Mouse (Mus musculus) CD4-positive helper T cell, adult 2 months (primary cell): Measurements from ENCODE around the gene Iba57.

Source experiments
- DNase-seq: peaks from one replicate; pipeline ENCODE4 v3.0.0-alpha.2; 2012; ENCODE audit warnings: low read depth, missing footprints, low spot score

Gene Iba57

DNA sequence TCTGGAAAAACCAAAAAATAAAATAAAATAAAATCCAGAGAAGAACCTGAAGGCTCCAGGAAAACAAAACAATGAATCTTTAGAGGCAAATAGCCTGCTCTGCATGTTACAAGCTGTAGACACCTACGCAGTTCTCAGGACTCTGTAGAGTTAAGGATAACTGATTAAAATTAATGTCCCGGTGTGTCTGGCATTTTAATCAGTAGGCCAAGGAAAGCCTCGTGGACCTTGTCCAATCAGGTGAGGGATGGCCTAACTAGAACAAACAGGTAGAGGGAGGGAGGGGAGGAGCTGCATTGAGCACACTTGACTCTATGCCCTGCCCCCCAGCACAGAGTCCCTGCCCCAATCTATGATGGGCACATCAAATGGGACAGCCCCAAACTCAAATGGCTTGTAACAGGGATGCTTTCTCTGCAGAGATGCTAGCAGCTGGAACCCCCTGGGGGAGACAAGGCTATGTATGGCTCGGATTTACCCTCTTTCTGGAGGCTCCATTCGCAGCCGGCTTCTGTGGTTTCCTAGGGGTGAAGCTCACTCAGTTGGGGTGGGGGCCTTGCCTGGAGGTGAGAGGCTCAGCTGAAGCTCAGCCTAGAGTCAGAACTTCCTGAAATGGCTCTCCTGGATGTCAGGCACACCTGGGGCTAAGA lies 10.8 kb upstream of the Iba57 start:
- no peak for DNase-seq

DNA sequence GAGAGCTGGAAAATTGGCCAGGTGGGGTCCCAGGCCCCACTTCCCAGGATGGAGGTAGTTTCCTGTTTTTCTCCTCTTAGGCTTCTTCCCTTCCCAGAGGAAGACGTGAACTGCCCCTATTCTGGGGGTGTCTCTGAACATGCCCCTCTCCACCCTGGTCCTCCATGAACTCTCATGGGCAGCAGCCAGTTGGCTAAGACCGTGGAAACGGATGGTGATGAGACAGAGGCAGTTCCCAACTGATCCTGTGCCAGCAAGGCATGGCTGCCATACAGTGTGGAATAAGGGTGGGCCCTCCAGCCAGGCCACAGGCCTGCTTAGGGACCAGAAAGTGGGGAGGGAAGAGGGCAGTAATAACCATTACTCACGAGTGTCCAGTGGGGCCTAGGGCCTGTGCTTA lies 7.0 kb upstream of the Iba57 start:
- DNase-seq: no peak

DNA sequence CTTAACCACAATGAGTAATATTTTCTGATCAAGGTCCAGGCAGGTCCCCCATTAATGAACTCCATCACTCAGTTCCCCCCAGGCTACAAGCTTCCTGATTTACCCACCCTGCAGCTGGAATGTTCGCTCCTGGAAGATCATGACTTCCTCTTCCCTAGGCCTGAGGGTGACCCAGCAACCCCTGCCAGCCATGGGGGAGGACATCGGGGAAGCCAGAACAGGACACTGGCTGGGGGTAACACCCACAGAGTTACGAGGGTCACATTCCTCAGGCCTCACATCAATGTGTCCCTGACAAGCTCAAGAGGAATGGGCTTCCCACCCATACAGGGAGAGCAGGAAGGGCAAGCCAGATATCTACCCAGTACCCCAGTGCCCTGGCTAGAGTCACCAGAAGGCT lies 6.3 kb upstream of the Iba57 start:
- DNase-seq: no peak

DNA sequence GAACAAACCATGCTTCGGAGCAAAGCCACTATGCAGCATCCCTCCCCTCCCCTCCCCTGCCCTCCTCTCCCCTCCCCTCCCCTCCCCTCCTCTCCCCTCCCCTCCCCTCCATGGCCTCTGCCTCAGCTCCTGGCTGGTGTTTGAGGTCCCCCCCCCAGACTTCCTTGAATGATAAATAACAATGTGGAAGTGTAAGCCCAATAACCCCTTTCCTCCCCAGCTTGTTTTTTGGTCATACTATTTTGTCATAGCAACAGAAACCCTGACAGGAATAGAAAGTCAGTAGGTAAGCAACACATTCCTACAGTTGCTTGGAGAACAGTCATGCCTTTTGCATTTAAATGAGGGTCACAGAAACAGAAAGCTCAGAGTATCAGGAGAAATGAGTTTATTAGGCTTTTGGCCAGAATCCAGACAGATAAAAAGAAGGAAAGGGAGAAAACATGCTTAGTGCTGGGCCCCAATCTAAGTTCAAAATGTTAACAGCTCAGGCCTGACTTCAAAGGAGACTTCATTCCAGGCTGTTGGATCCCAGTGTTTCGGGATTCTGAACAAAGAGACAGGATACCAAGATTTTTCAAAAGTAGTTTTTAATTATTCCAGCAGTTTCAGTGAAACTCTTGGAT lies 2.2 kb upstream of the Iba57 start:
- DNase-seq: no peak

DNA sequence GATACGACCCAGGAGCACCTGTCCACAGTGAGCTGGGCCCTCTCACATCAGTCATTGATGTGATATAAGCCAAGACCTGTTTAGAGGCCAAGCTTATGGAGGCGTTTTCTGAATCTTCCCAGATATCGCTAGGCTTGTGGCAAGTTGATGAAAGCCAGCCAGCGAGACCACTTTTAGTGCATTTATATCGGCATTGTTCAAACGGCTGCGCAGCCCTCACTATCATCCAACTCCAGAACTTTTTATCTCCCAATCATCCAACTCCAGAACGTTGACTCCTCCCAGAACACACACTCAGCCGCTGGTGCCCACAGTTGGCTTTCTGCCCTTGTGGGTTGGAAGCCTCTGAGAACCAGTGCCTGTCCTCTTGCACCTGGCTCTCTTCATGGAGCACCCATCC lies 845 bp upstream of the Iba57 start:
- no peak for DNase-seq

DNA sequence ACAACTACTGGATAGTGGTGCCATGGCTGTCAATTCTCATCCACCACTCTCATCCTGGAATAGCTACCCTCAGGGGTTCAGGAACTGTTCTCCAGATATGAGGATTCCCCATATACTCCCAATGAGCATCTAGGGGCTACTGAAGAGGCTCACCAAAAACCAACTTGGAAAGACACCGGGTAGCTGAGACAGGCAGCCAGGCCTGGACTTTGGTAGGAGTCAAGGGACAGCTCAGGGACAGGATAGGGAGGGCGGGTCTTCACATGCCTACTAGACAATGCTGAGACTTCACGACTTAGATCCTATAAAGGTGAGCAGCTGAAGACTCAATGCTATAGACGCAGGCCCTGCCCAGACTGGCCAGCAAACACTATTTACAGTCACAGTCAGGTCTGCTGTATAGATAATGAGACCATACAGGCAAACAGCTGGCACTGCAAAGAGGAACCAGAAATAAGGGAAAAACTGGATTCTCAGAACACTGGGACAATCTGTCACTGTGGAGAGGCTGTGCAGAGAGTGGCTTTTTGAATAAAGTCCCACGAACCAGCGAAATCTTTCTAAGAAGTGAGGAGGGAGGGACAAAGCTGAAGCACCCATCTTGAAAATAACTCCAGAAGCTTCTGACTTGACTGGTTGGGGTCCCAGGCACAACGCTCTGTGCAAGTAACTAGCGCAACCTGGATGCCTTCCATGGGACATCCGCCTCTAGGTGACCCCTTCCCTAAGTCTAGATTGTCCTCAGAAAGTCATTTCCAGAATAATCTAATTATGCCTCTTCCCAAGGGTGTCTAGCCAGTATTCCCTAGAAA lies 890 bp downstream of the Iba57 start:
- no peak for DNase-seq

DNA sequence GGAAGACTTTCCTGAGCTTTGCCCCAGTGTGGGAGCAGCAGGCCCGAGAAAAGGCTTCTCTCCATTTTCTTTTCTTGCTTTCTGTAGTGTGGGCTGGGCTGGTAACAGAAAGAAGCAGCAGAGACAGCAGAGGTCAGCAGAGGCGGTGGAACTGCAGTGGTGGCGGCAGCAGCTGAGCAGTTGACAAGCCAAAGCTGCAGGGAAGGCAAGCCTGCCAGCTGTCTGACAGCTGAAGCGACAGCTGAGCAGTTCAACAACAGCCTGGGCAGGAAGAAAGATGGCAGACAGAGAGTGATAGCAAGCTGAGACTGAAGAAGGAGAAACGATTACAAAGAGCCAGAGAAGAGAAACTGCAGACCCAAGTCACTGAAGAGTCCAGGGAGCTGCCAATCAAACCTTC lies 2.1 kb downstream of the Iba57 start:
- DNase-seq: no peak

DNA sequence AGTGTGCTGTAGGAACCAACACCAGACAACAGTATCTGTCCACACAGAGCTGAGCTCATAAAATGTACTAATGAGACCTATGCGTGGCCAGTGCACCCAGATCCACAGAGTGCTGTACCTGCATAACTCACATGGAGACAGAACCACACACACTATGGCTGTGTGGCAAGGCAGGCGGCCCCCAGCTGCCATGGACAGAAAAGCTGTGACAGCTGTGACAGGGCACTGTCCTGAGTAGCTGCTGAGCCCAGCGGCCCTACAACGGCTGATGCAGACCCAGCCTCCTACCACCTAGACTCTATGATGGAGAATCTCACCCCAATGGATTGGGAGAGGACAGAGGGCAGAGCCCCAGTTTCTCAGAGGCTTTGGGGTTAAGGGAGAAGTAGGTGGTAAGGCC lies 4.0 kb downstream of the Iba57 start:
- no peak for DNase-seq

DNA sequence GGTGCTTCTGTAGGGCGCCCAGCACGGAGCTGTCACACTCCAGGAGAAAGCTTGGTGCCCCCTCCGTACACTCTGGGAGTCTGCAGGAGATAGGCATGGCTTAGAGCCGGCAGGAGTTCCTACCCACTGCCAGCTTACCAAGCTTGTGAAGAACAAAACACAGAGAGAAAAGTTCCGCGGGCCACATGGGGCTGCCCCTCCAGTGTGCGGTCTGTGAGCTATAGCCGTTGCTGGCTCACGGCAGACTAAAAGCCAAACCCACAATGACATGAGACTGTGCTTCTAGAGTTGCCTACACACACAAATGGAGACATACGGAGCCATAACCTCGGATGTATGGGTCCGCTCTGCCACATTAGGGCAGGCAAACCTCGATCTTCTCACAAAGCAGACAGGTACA lies 4.4 kb downstream of the Iba57 start:
- no peak for DNase-seq

DNA sequence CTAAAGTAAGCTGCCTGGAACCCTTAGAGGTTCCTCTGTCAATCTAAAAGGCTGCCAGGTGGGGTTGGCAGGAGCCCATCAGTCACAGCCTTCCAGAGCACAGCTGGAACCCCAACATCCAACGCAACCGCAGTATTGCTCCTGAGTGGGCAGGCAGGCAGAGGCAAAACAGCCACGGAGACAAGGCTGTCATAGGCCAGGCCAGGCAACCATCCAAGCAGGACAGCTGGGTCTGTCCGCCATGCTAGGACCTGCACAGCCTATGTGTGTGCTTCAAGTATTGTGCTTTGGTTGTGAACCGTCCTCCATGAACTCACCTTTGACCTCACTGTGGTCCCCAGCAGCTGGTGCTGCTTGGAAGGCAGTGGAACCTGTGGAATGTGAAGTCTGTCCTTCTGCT lies 7.6 kb downstream of the Iba57 start:
- DNase-seq: no peak

DNA sequence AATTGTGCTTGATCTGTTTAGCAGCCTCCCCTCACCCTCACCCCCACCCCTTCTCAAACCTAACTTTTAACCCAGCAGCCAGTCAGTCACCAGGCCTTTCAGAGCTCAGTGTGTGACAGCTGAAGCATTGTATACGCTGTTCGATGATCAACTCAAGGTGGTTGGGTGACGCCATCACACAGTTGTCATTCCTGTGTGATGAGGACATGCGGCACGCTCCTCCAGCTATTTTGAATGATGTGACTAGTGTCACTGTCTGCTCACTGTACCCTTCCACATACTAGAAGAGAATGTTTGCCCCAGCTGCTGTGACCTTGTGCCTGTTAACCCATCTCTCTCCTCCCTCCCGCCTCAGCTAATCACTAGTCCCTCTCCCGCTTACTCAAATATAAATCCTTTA lies 9.3 kb downstream of the Iba57 start:
- no peak for DNase-seq

DNA sequence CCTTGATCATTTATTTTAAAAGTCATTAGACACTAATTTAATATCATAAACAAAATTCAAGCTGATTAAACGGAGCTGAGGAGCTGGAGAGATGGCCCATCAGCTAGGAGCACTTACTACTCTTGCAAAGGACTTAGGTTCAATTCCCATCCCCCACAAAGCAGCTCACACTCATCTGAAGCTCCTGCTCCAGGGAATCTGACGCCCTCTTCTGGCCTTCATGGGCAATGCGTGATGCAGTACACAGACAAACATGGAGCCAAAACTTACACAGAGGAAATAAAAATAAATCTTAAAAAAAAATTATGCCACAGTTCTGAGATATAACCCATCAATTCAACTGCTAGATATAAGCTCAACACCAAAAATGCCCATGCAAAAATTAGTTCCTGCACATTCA lies 11.8 kb downstream of the Iba57 start:
- peak; percentile 27 for DNase-seq

DNA sequence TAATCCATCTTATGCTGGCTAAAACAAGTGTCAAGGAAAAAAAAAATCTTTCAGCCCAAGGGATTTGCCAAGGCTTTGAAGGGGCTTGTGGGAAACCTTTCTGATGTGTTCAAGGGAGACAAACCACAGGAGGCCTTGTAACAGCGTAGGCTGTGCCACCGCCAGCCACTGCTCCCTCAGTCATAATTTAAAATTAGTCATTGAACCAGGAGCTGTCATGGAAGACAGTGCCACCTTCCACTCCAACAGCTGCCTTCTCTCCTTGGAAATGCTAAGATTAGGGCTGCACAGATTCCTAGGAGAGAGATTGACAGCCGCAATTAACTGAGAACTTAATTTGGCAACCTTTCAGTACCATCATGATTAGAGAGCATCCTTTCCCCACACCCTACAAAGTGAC lies 14.2 kb downstream of the Iba57 start:
- no peak for DNase-seq

DNA sequence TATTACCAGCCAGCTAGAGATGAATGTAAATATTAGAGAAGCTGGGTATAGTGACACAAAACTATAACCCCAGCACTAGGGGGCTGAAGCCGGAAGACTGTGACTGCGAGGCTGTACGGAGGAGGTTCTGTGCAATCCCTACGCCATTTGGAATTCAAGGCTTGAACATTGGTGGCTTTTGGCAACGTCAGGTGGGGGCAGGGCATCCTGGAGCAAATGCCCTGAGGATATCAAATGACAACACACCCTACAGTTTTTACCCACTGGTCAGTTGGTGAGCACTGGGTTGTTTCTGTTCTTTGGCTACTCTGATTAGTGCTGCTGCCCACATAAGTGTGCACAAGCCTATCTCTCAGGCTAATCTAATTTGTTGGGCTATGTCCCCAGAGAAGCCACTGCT lies 20.6 kb downstream of the Iba57 start:
- DNase-seq: no peak

DNA sequence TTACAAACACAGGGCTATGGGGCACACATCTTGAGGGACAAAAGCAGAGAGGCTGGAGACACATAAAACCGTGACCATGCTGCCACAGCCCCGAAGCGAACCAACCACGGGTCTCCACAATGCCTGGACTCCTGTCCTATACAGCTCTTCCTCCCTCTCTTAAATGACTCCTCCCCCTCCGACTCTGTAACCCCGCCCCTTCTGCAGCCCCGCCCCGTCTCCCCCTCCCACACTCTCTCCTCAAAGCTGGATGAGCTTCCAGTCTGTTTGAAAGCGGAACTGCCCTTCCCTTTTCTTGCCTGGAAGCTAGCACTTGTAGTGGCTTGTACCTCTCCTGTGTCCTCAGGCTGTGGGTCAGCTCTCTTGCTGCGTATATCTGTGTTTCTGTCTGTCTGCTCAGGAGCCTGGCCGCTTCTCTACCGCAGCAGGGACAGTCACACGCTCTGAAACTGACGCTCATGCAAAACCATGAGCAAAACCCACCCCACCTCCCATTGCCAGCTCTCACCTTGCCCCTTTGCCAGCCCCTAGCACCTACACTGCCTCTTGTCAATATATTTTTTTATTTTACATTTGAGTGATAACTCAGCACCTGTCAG lies 21.7 kb downstream of the Iba57 start:
- DNase-seq: no peak

DNA sequence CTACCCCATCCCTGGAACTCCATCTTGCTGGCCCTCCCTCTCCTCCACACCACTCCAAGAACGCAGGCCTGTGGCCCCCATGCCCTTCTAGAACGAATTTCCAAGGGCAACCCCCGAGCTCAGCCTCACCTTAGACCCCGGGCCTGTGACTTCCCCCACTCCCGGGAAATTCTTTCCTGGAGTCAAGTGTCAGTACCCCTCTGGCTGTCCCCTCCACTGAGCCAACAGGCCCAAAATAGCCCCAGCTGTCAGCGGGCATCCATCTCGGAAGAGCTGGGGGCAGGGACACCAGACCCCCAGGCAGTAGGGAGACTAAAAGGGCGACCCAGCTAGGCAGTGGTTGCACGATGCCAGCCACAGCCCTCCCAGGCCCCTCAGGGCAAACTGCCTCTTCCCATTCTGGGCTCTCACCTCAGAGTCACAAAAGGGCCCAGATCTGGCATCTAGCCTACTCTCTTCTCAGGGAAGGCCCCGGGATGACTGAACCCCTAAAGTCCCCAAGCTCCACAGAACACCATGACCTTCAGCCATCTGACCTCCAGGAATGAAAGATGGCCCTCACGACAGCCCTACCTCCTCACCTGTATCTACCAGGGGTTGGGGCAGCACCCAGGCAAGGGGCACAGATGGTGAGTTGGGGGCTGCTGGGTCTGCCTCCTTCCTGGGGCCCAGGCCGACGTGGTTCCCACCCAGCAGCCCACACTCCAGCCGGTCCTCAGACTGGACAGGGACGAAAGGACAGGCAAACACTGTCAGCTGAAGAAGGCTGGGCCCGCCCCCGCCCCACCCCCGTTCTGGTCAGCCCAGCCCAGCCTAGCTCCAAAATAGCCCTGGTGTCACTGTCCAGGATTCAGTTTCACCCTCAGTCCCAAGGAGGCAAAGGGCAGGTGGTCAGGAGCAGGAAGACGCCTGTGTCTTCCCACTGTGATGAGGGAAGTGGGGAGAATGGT lies 24.7 kb downstream of the Iba57 start:
- no peak for DNase-seq

DNA sequence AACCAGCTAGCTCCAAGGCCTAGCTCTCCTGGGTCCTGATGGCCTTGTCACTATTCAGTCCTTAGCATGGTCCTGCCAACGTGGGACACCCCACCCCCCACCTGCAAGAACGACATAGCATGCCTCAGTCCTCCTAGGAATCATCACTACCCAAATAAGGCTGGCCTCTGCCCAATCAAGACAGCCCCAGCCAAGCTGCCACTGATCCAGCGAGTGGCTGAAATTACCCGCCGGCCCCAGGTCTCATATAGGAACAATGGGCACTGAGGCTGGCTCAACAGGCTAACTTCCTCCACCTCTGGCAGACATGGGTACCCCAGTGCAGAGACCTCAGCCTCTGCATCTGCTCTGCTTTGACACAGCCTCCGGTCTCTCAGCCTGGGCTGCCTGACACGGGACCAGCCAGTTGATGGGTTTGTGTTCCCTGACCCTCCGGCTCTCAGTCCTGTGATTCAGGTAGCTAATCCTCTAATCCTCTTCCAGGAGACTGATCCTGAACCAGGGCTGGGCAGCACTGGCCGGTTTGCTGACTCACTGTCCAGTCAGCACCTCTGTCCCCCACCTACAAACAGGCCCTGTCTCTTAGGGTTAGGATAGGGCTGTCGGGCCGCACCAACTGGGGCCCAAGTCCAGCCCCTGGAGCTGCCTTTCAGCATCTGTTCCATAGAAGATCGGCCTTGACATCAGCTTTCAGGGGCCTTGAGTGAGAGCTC lies 26.4 kb downstream of the Iba57 start:
- no peak for DNase-seq

DNA sequence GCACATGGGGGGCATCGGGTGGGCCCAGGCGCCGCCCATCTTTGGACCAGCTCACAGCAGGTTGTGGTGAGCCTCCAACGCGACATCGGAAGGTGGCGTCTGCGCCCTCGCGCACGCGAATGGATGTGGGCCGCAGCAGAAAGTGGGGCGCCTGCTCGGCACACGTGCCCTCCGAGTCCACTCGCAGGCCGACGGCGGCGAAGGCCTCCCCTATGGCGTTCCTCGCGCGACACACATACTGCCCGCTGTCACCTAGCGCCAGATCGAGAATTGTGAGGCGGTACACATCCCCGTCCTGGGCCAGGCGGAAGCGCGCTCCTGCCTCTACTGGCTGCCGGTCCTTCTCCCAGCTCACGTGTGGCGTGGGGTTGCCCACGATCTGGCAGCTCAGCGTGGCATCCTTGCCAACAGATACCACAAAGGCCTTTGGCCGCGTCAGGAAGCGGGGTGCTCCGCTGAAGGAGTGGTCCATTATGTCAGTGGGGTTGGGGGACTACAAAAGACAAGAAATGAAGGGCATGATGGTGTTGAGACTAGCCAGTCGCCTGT lies 27.6 kb downstream of the Iba57 start, which contains the start of gene Obscn:
Obscn (minus strand) TSS at position 499 of the 549 bp plus-strand sequence.
- DNase-seq: no peak

DNA sequence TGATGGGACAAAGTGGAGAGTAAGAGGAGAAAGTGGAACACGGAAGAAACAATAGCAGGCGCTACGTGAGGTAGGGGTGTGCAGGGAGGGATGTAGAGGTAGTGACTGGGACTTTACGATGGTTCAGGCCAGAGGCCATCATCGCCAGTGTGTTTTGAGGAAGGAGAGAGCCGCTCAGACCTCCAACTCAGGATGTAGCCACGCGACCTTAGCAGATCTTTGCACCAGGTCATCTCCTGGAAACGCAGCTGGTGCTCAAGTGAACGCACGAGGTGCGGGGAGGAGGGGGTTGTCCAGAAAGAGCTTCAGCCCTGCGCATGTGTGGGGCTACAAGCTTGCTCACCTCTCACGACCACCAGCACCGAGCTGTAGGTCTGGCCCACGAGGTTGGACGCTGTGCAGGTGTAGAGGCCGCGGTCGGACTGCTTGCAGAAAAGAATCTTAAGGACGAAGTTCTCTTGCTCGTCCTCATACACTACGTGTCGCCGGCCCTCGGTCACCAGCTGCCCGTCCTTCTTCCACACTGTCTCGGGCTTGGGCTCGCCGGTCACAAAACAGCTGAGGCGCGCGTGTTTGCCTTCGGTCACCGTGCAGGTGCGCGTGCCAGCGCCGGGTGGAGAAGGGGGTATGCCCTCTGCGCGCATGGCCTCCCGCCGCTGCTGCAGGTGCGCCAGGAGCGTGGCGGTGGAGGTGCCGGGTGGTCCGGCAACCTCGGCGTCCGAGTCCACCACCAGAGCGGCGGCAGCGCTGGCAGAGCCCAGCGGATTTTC lies 28.3 kb downstream of the Iba57 start:
- DNase-seq: no peak
